9 mouse cellular contexts compared by ENCODE assay signal in genomic region chr13:54874291-54875200, GRCm38 (mm10).
DNase-seq lines count a peak whose midpoint lies in the region; ATAC-seq lines count a peak whose summit lies in the region.
"Had no signal": no experiment of that assay in that cellular context is flagged by ENCODE, and none has a peak within 500 bp of the region (broad histone marks: within the 10 kb centered on the region; RNA-seq: fewer than 3 reads in every experiment).

No protein-coding gene starts in this region.

- no peak for ATAC-seq in heart, embryonic 12.5 days (ENCODE audit: insufficient number of reproducible peaks, low FRiP score)
- ATAC-seq in forebrain, embryonic 16.5 days = peak; percentile 84
- ATAC-seq in midbrain, embryonic 15.5 days (replicated peaks) = peak; percentile 82

- no peak for DNase-seq in heart, adult 8-10 months (ENCODE audit: low spot score)
- peak; percentile 74 for DNase-seq in ZHBTc4 (ENCODE audit: low read depth, low spot score)
- DNase-seq in spleen, adult 12 weeks (ENCODE audit: low spot score) = no peak
- DNase-seq in lung, postnatal 14 days = no peak
- no peak for DNase-seq in kidney, postnatal 36 days
- DNase-seq: spleen, adult 18-20 months had no signal

- H3K27me3 ChIP-seq in heart, embryonic 12.5 days (replicated peaks) = peaks cover 86% of the 10 kb centered on the region
- H3K27me3 ChIP-seq in forebrain, embryonic 16.5 days (replicated peaks; ENCODE audit: control insufficient read depth, insufficient read depth, low read length) = no peaks in the 10 kb centered on the region
- H3K27me3 ChIP-seq in midbrain, embryonic 15.5 days (replicated peaks) = no peaks in the 10 kb centered on the region

- no peak overlapping the region for H3K27ac ChIP-seq in heart, embryonic 12.5 days (ENCODE audit: poor library complexity, severe bottlenecking)
- H3K27ac ChIP-seq in forebrain, embryonic 16.5 days (ENCODE audit: low read length) = peak overlapping the region; percentile 62
- peak overlapping the region; percentile 90 for H3K27ac ChIP-seq in midbrain, embryonic 15.5 days

- 4% methylated on average over 38 of the region's 38 CpGs for WGBS in heart, embryonic 12.5 days
- under 1% methylated on average over 36 of the region's 38 CpGs for WGBS in forebrain, embryonic 16.5 days
- WGBS in midbrain, embryonic 15.5 days = 1% methylated on average over 38 of the region's 38 CpGs

- H3K36me3 ChIP-seq in heart, embryonic 12.5 days = no peaks in the 10 kb centered on the region
- no peaks in the 10 kb centered on the region for H3K36me3 ChIP-seq in forebrain, embryonic 16.5 days (ENCODE audit: control insufficient read depth, insufficient read depth)
- H3K36me3 ChIP-seq in midbrain, embryonic 15.5 days (replicated peaks) = no peaks in the 10 kb centered on the region

- no peaks in the 10 kb centered on the region for H3K9me3 ChIP-seq in heart, embryonic 12.5 days (replicated peaks)
- no peaks in the 10 kb centered on the region for H3K9me3 ChIP-seq in forebrain, embryonic 16.5 days (ENCODE audit: control insufficient read depth, low read length)
- no peaks in the 10 kb centered on the region for H3K9me3 ChIP-seq in midbrain, embryonic 15.5 days

- H3K4me3 ChIP-seq in heart, embryonic 12.5 days = no peak overlapping the region
- peak overlapping the region; percentile 34 for H3K4me3 ChIP-seq in forebrain, embryonic 16.5 days (replicated peaks; ENCODE audit: low read length)
- peak overlapping the region; percentile 21 for H3K4me3 ChIP-seq in midbrain, embryonic 15.5 days

- H3K4me2 ChIP-seq in heart, embryonic 12.5 days = peak overlapping the region; percentile 16; the same call in 1 of the 2 replicates
- H3K4me2 ChIP-seq in forebrain, embryonic 16.5 days (ENCODE audit: low read length) = peak overlapping the region; percentile 46
- peak overlapping the region; percentile 49 for H3K4me2 ChIP-seq in midbrain, embryonic 15.5 days

- no peak overlapping the region for H3K9ac ChIP-seq in heart, embryonic 12.5 days
- H3K9ac ChIP-seq in forebrain, embryonic 16.5 days (replicated peaks; ENCODE audit: low read depth, low read length) = peak overlapping the region; percentile 63
- H3K9ac ChIP-seq in midbrain, embryonic 15.5 days = peak overlapping the region; percentile 39

- H3K4me1 ChIP-seq in heart, embryonic 12.5 days (replicated peaks) = no peaks in the 10 kb centered on the region
- H3K4me1 ChIP-seq in forebrain, embryonic 16.5 days (replicated peaks; ENCODE audit: control insufficient read depth, insufficient read depth, low read length) = peaks cover 20% of the 10 kb centered on the region
- H3K4me1 ChIP-seq in midbrain, embryonic 15.5 days = peaks cover 32% of the 10 kb centered on the region
